Mouse (Mus musculus): ENCODE data around the gene Myo3b. TPM values are rescaled to one million over a fixed set of nuclear protein-coding genes. Genes with fewer than 3 reads are reported as not detected.

Gene Myo3b
- polyA plus RNA-seq, 2 experiments, result not detected

GRCm38 (mm10) chr2:70155226-70155836 lies 116.4 kb downstream of the Myo3b start:
- H3K27ac ChIP-seq, result no peak overlapping the region
- H3K36me3 ChIP-seq (replicated peaks; ENCODE audit: control insufficient read depth, insufficient read depth, low read depth), result no peaks in the 10 kb centered on the region
- no peak for TF ChIP-seq EP300 (IDR thresholded peaks at IDR 0.05; ENCODE audit: low read depth)
- no peak for TF ChIP-seq CTCF (IDR thresholded peaks at IDR 0.05; ENCODE audit: low read depth)
- WGBS (ENCODE audit: insufficient replicate concordance), result 69% methylated on average over 8 of the region's 8 CpGs
- DNase-seq (ENCODE audit: low read depth in 3 of 3, low spot score in 3 of 3) (no peak), ATAC-seq (ENCODE audit: insufficient read depth) (no peak)
- no peak overlapping the region for H3K9ac ChIP-seq (replicated peaks)
- no peaks in the 10 kb centered on the region for H3K27me3 ChIP-seq (ENCODE audit: control insufficient read depth, insufficient read depth, low read length)
- no peaks in the 10 kb centered on the region for H3K9me3 ChIP-seq (ENCODE audit: control insufficient read depth, low read length)
- H3K4me1 ChIP-seq (replicated peaks; ENCODE audit: control insufficient read depth in 2 of 2, insufficient read depth in 2 of 2, low read length in 1 of 2), result no peaks in the 10 kb centered on the region
- no peak overlapping the region for H3K4me2 ChIP-seq (ENCODE audit: low read depth)
- H3K4me3 ChIP-seq (ENCODE audit: insufficient read depth in 1 of 2, low read depth in 2 of 2, low read length in 2 of 2), result no peak overlapping the region

GRCm38 (mm10) chr2:70159543-70159942 lies 120.6 kb downstream of the Myo3b start:
- Histone ChIP-seq H3K4me2 (ENCODE audit: low read depth) (no peak overlapping the region), H3K9ac (replicated peaks) (no peak overlapping the region), H3K27me3 (ENCODE audit: control insufficient read depth, insufficient read depth, low read length) (no peaks in the 10 kb centered on the region), H3K4me3 (ENCODE audit: insufficient read depth in 1 of 2, low read depth in 2 of 2, low read length in 2 of 2) (no peak overlapping the region), H3K9me3 (ENCODE audit: control insufficient read depth, low read length) (no peaks in the 10 kb centered on the region), H3K36me3 (replicated peaks; ENCODE audit: control insufficient read depth, insufficient read depth, low read depth) (no peaks in the 10 kb centered on the region), H3K27ac (no peak overlapping the region), H3K4me1 (replicated peaks; ENCODE audit: control insufficient read depth in 2 of 2, insufficient read depth in 2 of 2, low read length in 1 of 2) (no peaks in the 10 kb centered on the region)
- no peak for ATAC-seq (ENCODE audit: insufficient read depth)
- no peak for DNase-seq (ENCODE audit: low read depth in 3 of 3, low spot score in 3 of 3)
- 37% methylated on average over 8 of the region's 8 CpGs for WGBS (ENCODE audit: insufficient replicate concordance)
- no peak for TF ChIP-seq CTCF (IDR thresholded peaks at IDR 0.05; ENCODE audit: low read depth)
- TF ChIP-seq EP300 (IDR thresholded peaks at IDR 0.05; ENCODE audit: low read depth), result no peak

- WGBS (ENCODE audit: insufficient replicate concordance), result 64% methylated on average over 3 of the region's 3 CpGs
- no peak for ATAC-seq (ENCODE audit: insufficient read depth)
- H3K4me2 ChIP-seq (ENCODE audit: low read depth), result no peak overlapping the region
These were observed 127.3 kb downstream of the Myo3b start for GRCm38 (mm10) chr2:70166231-70166630.

GRCm38 (mm10) chr2:70167944-70168935 lies 129.3 kb downstream of the Myo3b start:
- Histone ChIP-seq H3K27ac (no peak overlapping the region), H3K4me1 (replicated peaks; ENCODE audit: control insufficient read depth in 2 of 2, insufficient read depth in 2 of 2, low read length in 1 of 2) (no peaks in the 10 kb centered on the region), H3K36me3 (replicated peaks; ENCODE audit: control insufficient read depth, insufficient read depth, low read depth) (no peaks in the 10 kb centered on the region), H3K9ac (replicated peaks) (no peak overlapping the region), H3K4me2 (ENCODE audit: low read depth) (no peak overlapping the region), H3K4me3 (ENCODE audit: insufficient read depth in 1 of 2, low read depth in 2 of 2, low read length in 2 of 2) (no peak overlapping the region), H3K27me3 (ENCODE audit: control insufficient read depth, insufficient read depth, low read length) (no peaks in the 10 kb centered on the region), H3K9me3 (ENCODE audit: control insufficient read depth, low read length) (no peaks in the 10 kb centered on the region)
- ATAC-seq (ENCODE audit: insufficient read depth) (no peak), DNase-seq (ENCODE audit: low read depth in 3 of 3, low spot score in 3 of 3) (no peak)
- 55% methylated on average over 17 of the region's 17 CpGs for WGBS (ENCODE audit: insufficient replicate concordance)
- TF ChIP-seq EP300 (IDR thresholded peaks at IDR 0.05; ENCODE audit: low read depth) (no peak), CTCF (IDR thresholded peaks at IDR 0.05; ENCODE audit: low read depth) (no peak)

More at GRCm38 (mm10) chr2:70166231-70166630, 127.3 kb downstream of the Myo3b start:
- H3K27me3 ChIP-seq (ENCODE audit: control insufficient read depth, insufficient read depth, low read length), result no peaks in the 10 kb centered on the region
- no peaks in the 10 kb centered on the region for H3K4me1 ChIP-seq (replicated peaks; ENCODE audit: control insufficient read depth in 2 of 2, insufficient read depth in 2 of 2, low read length in 1 of 2)
- no peaks in the 10 kb centered on the region for H3K36me3 ChIP-seq (replicated peaks; ENCODE audit: control insufficient read depth, insufficient read depth, low read depth)
- TF ChIP-seq CTCF (IDR thresholded peaks at IDR 0.05; ENCODE audit: low read depth), result no peak
- no peak for TF ChIP-seq EP300 (IDR thresholded peaks at IDR 0.05; ENCODE audit: low read depth)
- no peak overlapping the region for H3K4me3 ChIP-seq (ENCODE audit: insufficient read depth in 1 of 2, low read depth in 2 of 2, low read length in 2 of 2)
- no peak for DNase-seq (ENCODE audit: low read depth in 3 of 3, low spot score in 3 of 3)
- no peak overlapping the region for H3K9ac ChIP-seq (replicated peaks)
- H3K27ac ChIP-seq, result no peak overlapping the region
- H3K9me3 ChIP-seq (ENCODE audit: control insufficient read depth, low read length), result no peaks in the 10 kb centered on the region

GRCm38 (mm10) chr2:70170469-70170868 lies 131.5 kb downstream of the Myo3b start:
- H3K4me3 ChIP-seq (ENCODE audit: insufficient read depth in 1 of 2, low read depth in 2 of 2, low read length in 2 of 2), result no peak overlapping the region
- TF ChIP-seq EP300 (IDR thresholded peaks at IDR 0.05; ENCODE audit: low read depth) (no peak), CTCF (IDR thresholded peaks at IDR 0.05; ENCODE audit: low read depth) (no peak)
- H3K9me3 ChIP-seq (ENCODE audit: control insufficient read depth, low read length), result no peaks in the 10 kb centered on the region
- DNase-seq (ENCODE audit: low read depth in 3 of 3, low spot score in 3 of 3), result no peak
- no peak overlapping the region for H3K27ac ChIP-seq
- H3K27me3 ChIP-seq (ENCODE audit: control insufficient read depth, insufficient read depth, low read length), result no peaks in the 10 kb centered on the region
- no peak for ATAC-seq (ENCODE audit: insufficient read depth)
- no peaks in the 10 kb centered on the region for H3K4me1 ChIP-seq (replicated peaks; ENCODE audit: control insufficient read depth in 2 of 2, insufficient read depth in 2 of 2, low read length in 1 of 2)
- WGBS (ENCODE audit: insufficient replicate concordance), result 73% methylated on average over 5 of the region's 5 CpGs
- no peak overlapping the region for H3K9ac ChIP-seq (replicated peaks)
- no peaks in the 10 kb centered on the region for H3K36me3 ChIP-seq (replicated peaks; ENCODE audit: control insufficient read depth, insufficient read depth, low read depth)
- H3K4me2 ChIP-seq (ENCODE audit: low read depth), result no peak overlapping the region

All from liver, embryonic 14.5 days (tissue).